Mouse (Mus musculus) right cerebral cortex, postnatal 10 days (tissue): Measurements from ENCODE around the gene Eddm3b.

Experiments used
- DNase-seq, 2 experiments: peaks; one replicate each; pipeline ENCODE4 v3.0.0; 2021; ENCODE audit warnings: low spot score in 2 of 2

The Eddm3b gene

DNA sequence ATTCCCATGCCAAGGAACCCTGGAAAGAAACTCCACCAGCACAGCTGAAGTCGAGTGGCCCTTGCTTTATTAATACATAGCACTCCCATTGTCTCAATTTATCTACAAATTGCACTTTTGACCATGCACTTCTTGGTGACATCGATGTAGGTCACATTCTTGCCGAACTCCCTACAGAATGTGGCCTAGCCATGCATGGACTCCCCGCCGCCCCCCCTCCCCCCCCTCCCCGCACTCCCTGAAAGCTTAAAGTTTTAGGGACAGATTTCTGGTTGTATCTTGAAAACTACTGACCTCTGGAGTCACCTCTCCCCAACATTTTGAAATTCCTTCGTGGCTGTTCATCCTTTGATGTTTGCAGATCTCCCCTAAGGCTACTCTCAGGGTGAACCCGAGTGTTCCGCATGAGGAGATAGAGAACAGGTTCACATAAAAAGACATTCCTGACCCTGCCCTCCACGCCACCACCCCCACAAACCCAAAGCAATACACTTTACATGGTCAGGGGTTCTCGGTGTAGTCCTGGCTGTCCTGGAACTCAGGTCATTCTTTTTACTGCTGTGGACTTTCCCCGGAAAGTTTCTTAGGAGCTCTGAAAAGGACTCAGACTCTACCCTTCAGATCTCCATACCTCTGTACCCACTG lies at the start of gene Eddm3b:
Eddm3b (plus strand) TSS at position 511 of the 645 bp plus-strand sequence.
- DNase-seq, result no peak

GRCm38 (mm10) chr14:51068956-51069355 lies 45.3 kb upstream of the Eddm3b start:
- no peak for DNase-seq

- DNase-seq, result no peak
Observed at GRCm38 (mm10) chr14:51069617-51070016, 44.6 kb upstream of the Eddm3b start.

GRCm38 (mm10) chr14:51074335-51074734 lies 39.9 kb upstream of the Eddm3b start, which contains the start of gene Olfr750:
Gene Olfr750 (minus strand): TSS chr14:51074435.
- DNase-seq, result no peak

DNA sequence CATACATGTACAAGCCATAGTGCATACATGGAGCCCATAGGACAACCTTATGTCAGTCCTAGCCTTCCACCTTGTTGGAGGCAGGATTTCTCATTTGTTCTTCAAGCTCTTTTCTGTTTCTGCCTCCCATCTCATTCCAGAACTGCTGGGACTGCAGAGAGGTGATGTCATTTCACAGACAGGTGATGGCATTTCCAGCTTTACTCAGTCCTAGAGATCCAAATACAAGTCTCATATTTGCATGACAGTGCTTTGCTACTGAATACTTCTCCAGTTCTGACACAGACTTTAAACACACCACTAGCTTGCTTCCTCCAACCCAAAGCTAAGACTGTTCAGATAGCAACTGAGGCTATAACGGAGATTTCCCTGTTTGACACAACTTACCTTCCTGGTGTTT lies 35.0 kb upstream of the Eddm3b start:
- no peak for DNase-seq

- no peak for DNase-seq
Observed at GRCm38 (mm10) chr14:51081035-51081434, 33.2 kb upstream of the Eddm3b start.

DNA sequence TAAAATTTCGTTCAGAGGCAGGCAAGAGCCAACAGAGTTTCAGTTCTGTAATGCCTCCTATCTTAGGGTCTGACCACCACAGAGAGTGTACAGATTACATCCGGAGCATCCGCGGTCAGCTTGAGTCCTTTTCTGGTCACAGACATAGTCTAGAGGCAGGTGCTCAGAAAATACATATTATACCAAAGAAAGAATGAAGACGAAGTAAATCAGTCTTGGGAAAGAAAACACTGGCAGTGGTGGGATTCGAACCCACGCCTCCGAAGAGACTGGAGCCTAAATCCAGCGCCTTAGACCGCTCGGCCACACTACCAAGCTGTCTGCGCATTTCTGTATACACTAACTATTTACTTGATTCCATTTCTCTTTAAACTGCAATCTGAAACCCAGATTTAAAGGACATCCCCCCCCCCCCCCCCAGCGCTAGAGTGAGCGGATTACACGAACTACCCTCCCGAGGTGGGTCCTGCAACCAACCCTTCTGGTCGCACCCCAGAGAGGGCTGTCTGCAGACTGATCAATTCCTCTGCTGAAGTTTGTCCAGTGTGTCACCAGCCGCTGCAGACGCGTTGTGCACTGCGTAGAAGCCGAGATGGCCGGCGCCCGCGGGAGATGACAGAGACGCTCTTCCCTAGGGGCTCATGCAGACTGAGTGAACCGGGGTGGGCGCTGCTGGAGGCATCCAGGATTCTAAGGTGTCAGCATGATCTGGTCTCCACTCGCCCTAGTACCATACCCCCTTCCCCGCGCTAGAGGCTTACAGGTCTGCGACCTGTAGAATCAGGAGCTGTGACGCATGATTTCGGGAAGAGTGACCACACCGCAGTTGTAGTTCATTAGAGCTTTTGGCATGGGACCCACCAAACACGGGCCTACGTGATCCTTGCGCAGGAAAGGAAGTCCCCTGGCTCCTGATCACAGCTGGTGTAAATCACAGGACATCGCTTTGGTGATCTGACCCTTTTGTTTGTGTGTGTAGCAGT lies 31.3 kb upstream of the Eddm3b start:
- DNase-seq, result peak; percentile 60 to 75

GRCm38 (mm10) chr14:51083805-51084204 lies 30.4 kb upstream of the Eddm3b start:
- no peak for DNase-seq

DNA sequence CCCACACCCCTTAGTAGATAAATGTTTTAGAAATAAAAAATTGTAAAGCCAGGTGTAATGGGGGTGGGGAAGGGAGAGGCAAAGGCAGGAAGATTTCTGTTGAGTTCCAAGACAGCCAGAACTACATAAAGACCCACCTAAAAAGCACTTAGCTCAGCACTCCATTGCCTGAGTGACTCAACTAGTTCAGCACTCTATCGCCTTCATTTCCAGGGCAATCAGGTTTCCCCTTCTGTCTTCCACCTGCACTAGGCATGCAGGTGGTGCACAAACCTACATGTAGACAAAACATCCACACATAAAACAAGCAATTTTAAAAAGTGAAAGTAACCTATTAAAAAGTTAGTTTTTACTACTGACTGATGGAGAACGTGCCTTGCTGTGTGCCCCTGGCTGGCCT lies 29.1 kb upstream of the Eddm3b start:
- no peak for DNase-seq

- DNase-seq, result no peak
Observed at GRCm38 (mm10) chr14:51085911-51086310, 28.3 kb upstream of the Eddm3b start.

DNA sequence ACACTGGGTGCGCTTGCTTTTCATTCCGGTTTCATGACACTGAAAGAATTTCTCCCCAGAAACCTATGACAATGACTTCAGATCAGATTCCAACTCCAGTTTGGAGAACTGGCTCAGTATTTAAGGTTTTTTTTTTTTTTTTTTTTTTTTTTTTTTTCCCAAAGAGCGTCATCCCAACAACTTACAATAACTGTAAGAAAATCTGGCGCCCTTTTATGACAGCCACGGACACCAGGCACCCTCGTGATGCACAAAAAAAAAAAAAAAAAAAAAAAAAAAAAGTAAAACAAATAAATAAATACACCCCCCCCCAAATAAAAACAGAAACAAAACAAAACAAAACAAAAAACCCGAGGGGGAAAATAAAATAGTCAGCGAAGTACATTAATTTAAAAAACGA lies 26.5 kb upstream of the Eddm3b start:
- no peak for DNase-seq

DNA sequence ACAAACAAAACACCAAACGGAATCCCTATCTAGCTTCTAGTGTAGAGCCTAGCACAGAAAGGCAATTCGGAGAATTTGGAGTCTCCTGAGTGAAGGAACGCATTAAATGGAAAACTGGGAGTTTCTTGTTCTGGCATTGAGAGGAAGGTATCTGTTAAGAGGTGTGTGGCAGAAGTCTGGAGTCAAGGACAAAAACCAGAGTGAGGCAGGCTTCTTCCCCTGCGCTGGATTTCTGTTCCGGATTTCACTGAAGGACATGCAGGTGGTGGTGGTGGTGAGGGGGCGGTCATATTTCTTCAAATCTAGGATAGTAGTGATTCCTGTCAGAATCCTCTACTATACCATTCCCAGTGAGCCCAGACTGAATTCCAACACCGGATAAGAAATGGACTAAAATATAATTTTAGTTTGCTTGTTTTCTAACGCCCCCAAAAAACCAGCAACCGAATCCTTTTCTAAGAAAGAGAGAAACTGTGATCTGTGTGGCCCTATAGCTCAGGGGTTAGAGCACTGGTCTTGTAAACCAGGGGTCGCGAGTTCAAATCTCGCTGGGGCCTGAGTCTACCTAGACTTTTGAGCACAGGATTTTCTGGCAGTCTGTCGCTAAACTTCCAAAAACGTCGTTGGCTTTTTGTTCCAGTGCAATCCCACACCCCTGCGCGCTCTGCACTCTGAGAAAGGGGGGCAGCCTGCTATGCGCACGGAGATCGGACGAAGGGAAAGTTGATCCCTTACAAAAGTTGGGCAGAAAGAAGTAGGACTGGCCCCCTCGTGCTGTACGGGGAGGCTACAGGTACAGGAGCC lies 25.9 kb upstream of the Eddm3b start:
- DNase-seq, result peak; percentile 88 to 91

GRCm38 (mm10) chr14:51088970-51089673 lies 25.1 kb upstream of the Eddm3b start:
- DNase-seq, result peak; percentile 96

DNA sequence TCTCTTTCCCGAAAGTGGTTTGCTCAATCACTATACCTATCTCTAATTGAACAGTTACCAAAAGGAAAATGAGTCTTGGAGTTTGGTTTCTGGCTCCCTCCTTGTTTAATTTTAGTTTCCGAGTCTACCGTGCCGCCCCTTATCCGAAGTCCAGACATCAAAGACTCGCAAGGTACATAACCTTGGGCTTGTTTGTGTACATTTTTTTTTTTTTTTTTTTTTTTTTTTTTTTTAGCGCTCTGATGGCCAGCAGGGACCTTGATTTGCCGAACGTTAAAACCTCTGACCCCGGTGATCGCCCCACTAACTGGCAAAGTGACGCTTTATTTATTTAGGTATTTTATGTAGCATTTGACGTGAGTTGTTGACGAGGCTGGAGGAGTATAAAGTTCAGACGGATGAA lies 24.6 kb upstream of the Eddm3b start:
- DNase-seq, result no peak

- peak; percentile 86 to 87 for DNase-seq
Observed at GRCm38 (mm10) chr14:51090077-51090781, 24.0 kb upstream of the Eddm3b start.

- DNase-seq, result peak; percentile 53 to 54
Observed at GRCm38 (mm10) chr14:51090921-51091900, 23.0 kb upstream of the Eddm3b start, which contains the start of the genes Rnase4 and Ang. Gene Rnase4 (plus strand): TSS chr14:51091077. Gene Ang (plus strand): TSS chr14:51091150.

DNA sequence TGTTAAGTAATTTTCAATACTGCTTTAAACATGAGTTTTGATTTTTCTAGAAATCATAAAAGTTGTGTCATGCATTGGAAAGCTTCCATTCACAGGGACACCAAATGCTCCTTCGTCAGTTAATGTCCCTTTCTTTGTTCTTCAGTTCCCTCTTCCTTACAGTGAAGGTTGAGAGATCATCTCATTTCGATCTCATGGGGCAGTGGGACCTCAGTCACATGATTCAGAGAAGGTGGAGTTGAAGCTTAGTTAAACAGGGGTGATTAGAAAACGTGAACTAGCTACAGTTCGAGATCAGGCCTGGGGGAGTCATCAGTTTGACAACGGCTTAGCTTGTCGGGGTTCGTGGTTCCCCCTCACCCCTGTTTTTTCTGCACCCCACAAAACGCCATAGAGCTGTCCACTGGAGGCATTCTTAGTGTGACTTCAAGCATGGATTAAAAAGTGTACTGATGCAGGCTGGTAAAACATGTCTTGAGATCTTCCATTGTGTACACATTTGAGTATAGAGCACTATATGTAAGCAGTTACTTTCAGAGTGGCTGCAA lies 22.1 kb upstream of the Eddm3b start:
- DNase-seq, result no peak

- no peak for DNase-seq
Observed at GRCm38 (mm10) chr14:51093496-51093895, 20.7 kb upstream of the Eddm3b start.
